Comparison of ENCODE assay signal across 22 mouse cellular contexts in genomic region chr19:26796006-26796405, GRCm38 (mm10).
DNase-seq lines count a peak whose midpoint lies in the region; ATAC-seq and TF ChIP-seq lines count a peak whose summit lies in the region.
"Had no signal": no experiment of that assay in that cellular context is flagged by ENCODE, and none has a peak within 500 bp of the region (broad histone marks: within the 10 kb centered on the region; RNA-seq: fewer than 3 reads in every experiment).

No protein-coding gene starts in this region.

- DNase-seq in cerebellum, adult 11-12 months, result no peak
- DNase-seq in forebrain, embryonic 11.5 days (ENCODE audit: low spot score), result no peak
- DNase-seq in hindbrain, postnatal 0 days (ENCODE audit: low spot score), result peak; percentile 30
- DNase-seq in hindbrain, embryonic 11.5 days (ENCODE audit: low spot score), result no peak
- DNase-seq in retina, postnatal 1 day, result peak; percentile 37
- DNase-seq in retina, embryonic 14.5 days (ENCODE audit: low spot score), result no peak
- DNase-seq: adrenal gland, adult 8-10 months; adrenal gland, postnatal 36 days; B cell, adult 2 months; cerebellum, adult 9-10 months; gastrocnemius, postnatal 36 days; heart, adult 11 months; heart, postnatal 4 days; kidney, adult 18-20 months had no signal

- 57% methylated on average over 4 of the region's 4 CpGs for WGBS in forebrain, embryonic 15.5 days
- 76% methylated on average over 4 of the region's 4 CpGs for WGBS in forebrain, embryonic 11.5 days
- WGBS in hindbrain, postnatal 0 days, result 53% methylated on average over 4 of the region's 4 CpGs
- 72% methylated on average over 4 of the region's 4 CpGs for WGBS in hindbrain, embryonic 11.5 days

- TF ChIP-seq CTCF in hindbrain, postnatal 0 days (IDR thresholded peaks at IDR 0.05; ENCODE audit: low read depth), result no peak

- no peak overlapping the region for H3K27ac ChIP-seq in forebrain, embryonic 15.5 days (replicated peaks)
- no peak overlapping the region for H3K27ac ChIP-seq in forebrain, embryonic 11.5 days (ENCODE audit: low read depth, low read length)
- H3K27ac ChIP-seq in hindbrain, postnatal 0 days, result no peak overlapping the region
- no peak overlapping the region for H3K27ac ChIP-seq in hindbrain, embryonic 11.5 days (ENCODE audit: low read depth, low read length)
- H3K27ac ChIP-seq: embryonic facial prominence, embryonic 10.5 days; heart, embryonic 13.5 days; hindbrain, embryonic 13.5 days; intestine, embryonic 15.5 days had no signal

- 0 out of 2 replicates have a peak, but pooled peaks have one; percentile 41 for ATAC-seq in cerebellum, adult (ENCODE audit: insufficient number of reproducible peaks, low FRiP score, low TSS enrichment)
- ATAC-seq in forebrain, embryonic 15.5 days (replicated peaks), result 0 out of 2 replicates have a peak, but pooled peaks have one; percentile 13
- no peak for ATAC-seq in forebrain, embryonic 11.5 days (replicated peaks; ENCODE audit: low FRiP score)
- no peak for ATAC-seq in hindbrain, postnatal 0 days
- ATAC-seq in hindbrain, embryonic 11.5 days (ENCODE audit: low FRiP score), result no peak
- ATAC-seq: CD4-positive, CD25-positive, alpha-beta regulatory T cell, adult 4 months; intestine, embryonic 15.5 days had no signal

- peaks cover 8% of the 10 kb centered on the region for H3K4me1 ChIP-seq in forebrain, embryonic 15.5 days
- no peaks in the 10 kb centered on the region for H3K4me1 ChIP-seq in forebrain, embryonic 11.5 days (replicated peaks; ENCODE audit: control insufficient read depth, insufficient read depth, low read length)
- H3K4me1 ChIP-seq in hindbrain, postnatal 0 days (ENCODE audit: insufficient read depth, low read length), result no peaks in the 10 kb centered on the region
- H3K4me1 ChIP-seq in hindbrain, embryonic 11.5 days (replicated peaks; ENCODE audit: control insufficient read depth, insufficient read depth, low read length), result no peaks in the 10 kb centered on the region
- H3K4me1 ChIP-seq: embryonic facial prominence, embryonic 10.5 days; heart, embryonic 13.5 days; hindbrain, embryonic 13.5 days; intestine, embryonic 15.5 days had no signal

- H3K4me2 ChIP-seq in forebrain, embryonic 15.5 days (replicated peaks), result no peak overlapping the region
- no peak overlapping the region for H3K4me2 ChIP-seq in forebrain, embryonic 11.5 days (ENCODE audit: low read depth, low read length, severe bottlenecking)
- no peak overlapping the region for H3K4me2 ChIP-seq in hindbrain, postnatal 0 days (ENCODE audit: low read depth, low read length)
- no peak overlapping the region for H3K4me2 ChIP-seq in hindbrain, embryonic 11.5 days (replicated peaks; ENCODE audit: low read depth, low read length)
- H3K4me2 ChIP-seq: heart, embryonic 13.5 days; hindbrain, embryonic 13.5 days; intestine, embryonic 15.5 days had no signal

- H3K36me3 ChIP-seq in forebrain, embryonic 15.5 days, result no peaks in the 10 kb centered on the region
- H3K36me3 ChIP-seq in forebrain, embryonic 11.5 days (ENCODE audit: control insufficient read depth, insufficient read depth, low read length), result no peaks in the 10 kb centered on the region
- no peaks in the 10 kb centered on the region for H3K36me3 ChIP-seq in hindbrain, postnatal 0 days (ENCODE audit: insufficient read depth, low read length)
- H3K36me3 ChIP-seq in hindbrain, embryonic 11.5 days (ENCODE audit: control insufficient read depth, insufficient read depth, low read length), result no peaks in the 10 kb centered on the region
- H3K36me3 ChIP-seq: embryonic facial prominence, embryonic 10.5 days; G1E; heart, embryonic 13.5 days; hindbrain, embryonic 13.5 days; intestine, embryonic 15.5 days had no signal

- H3K4me3 ChIP-seq in forebrain, embryonic 15.5 days, result no peak overlapping the region
- no peak overlapping the region for H3K4me3 ChIP-seq in forebrain, embryonic 11.5 days (ENCODE audit: low read depth, low read length)
- H3K4me3 ChIP-seq in hindbrain, postnatal 0 days (ENCODE audit: low read length), result no peak overlapping the region
- H3K4me3 ChIP-seq in hindbrain, embryonic 11.5 days (ENCODE audit: low read depth, low read length), result no peak overlapping the region
- H3K4me3 ChIP-seq: embryonic facial prominence, embryonic 10.5 days; heart, embryonic 13.5 days; hindbrain, embryonic 13.5 days; intestine, embryonic 15.5 days had no signal

- H3K27me3 ChIP-seq in forebrain, embryonic 15.5 days, result no peaks in the 10 kb centered on the region
- no peaks in the 10 kb centered on the region for H3K27me3 ChIP-seq in forebrain, embryonic 11.5 days (ENCODE audit: control insufficient read depth, insufficient read depth, low read length)
- H3K27me3 ChIP-seq in hindbrain, postnatal 0 days (ENCODE audit: insufficient read depth, low read length), result no peaks in the 10 kb centered on the region
- no peaks in the 10 kb centered on the region for H3K27me3 ChIP-seq in hindbrain, embryonic 11.5 days (ENCODE audit: control insufficient read depth, insufficient read depth, low read length)
- H3K27me3 ChIP-seq: hindbrain, embryonic 13.5 days; intestine, embryonic 15.5 days had no signal

- no peak overlapping the region for H3K9ac ChIP-seq in forebrain, embryonic 15.5 days (replicated peaks)
- no peak overlapping the region for H3K9ac ChIP-seq in forebrain, embryonic 11.5 days (ENCODE audit: low read length)
- no peak overlapping the region for H3K9ac ChIP-seq in hindbrain, postnatal 0 days (replicated peaks; ENCODE audit: low read length)
- H3K9ac ChIP-seq in hindbrain, embryonic 11.5 days (ENCODE audit: low read depth, low read length), result no peak overlapping the region
- H3K9ac ChIP-seq: heart, embryonic 13.5 days; hindbrain, embryonic 13.5 days; intestine, embryonic 15.5 days had no signal

- H3K9me3 ChIP-seq in forebrain, embryonic 15.5 days, result no peaks in the 10 kb centered on the region
- no peaks in the 10 kb centered on the region for H3K9me3 ChIP-seq in forebrain, embryonic 11.5 days (ENCODE audit: control insufficient read depth, low read length)
- H3K9me3 ChIP-seq in hindbrain, postnatal 0 days (ENCODE audit: low read length), result no peaks in the 10 kb centered on the region
- H3K9me3 ChIP-seq in hindbrain, embryonic 11.5 days (ENCODE audit: control insufficient read depth, low read length), result no peaks in the 10 kb centered on the region
- H3K9me3 ChIP-seq: embryonic facial prominence, embryonic 10.5 days; G1E; heart, embryonic 13.5 days; hindbrain, embryonic 13.5 days; intestine, embryonic 15.5 days had no signal

Comparison
In these comparisons a context has a peak if more than half of its experiments do, and no peak if none do; other contexts are left out.
1. ATAC-seq: peak in cerebellum, adult (single experiment) and forebrain, embryonic 15.5 days (single experiment); none in forebrain, embryonic 11.5 days (single experiment), hindbrain, postnatal 0 days (single experiment) and hindbrain, embryonic 11.5 days (single experiment).
2. DNase-seq: peak in hindbrain, postnatal 0 days (single experiment) and retina, postnatal 1 day (single experiment); none in cerebellum, adult 11-12 months (single experiment), forebrain, embryonic 11.5 days (single experiment), hindbrain, embryonic 11.5 days (single experiment) and retina, embryonic 14.5 days (single experiment).